Mouse (Mus musculus): Measurements from ENCODE around the gene Rhbg.
"Not testable (repeated sequence)": the region's sequence is repeated elsewhere in the genome, so short reads cannot be mapped to it uniquely, and the experiment has no call there.

The Rhbg gene

DNA sequence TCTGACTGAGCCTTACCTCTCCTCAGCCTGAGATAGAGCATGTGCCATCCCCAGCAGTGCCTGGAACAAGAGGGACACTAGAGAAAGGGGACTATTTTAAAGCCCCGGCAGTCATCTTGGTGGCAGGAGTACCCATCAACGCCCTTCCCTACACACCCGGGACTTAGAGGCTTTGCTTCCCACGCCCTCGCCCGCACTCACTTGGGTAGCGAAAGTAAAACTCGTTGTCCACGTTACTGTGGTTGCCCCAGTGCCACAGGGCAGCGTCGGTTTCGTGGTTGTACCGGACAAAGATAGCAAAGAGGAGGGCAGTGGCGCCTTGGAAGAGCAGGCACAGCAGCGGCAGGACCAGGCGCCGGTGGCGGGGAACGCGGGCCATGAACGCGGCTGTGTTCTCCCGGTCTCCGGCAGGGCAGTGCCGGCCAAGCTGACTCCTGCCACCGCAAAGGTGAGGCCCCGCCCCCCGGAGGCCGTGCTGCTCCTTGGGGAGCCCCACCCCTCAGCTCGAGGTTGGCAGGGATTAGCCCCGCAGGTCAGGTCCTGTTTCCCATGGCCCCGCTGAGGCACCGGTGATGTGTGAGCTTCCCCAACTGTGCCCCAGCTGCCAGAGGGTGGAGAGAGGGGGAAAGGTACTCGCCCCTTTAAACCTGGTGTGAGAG lies at the start of gene Rhbg:
Gene Rhbg (minus strand): TSS at position 442 of the 659 bp plus-strand sequence.
- ChIA-PET CTCF (interaction anchor here (0.6 to 4.2 kb wide), 12 partner anchors 8 to 510 kb away, joined by 3 to 38 read pairs (median 4); no protein-coding TSS in a partner anchor), POLR2A (interaction anchor here in 3 of 4 experiments (0.6 to 2.7 kb wide), 11 partner anchors 10 to 81 kb away, joined by 3 to 10 read pairs (median 3); partner anchors contain the start of genes Cct3 (in 1 of the 3), Smg5 (in 1 of the 3), Tmem79 (in 1 of the 3) and Tsacc (in 1 of the 3))

DNA sequence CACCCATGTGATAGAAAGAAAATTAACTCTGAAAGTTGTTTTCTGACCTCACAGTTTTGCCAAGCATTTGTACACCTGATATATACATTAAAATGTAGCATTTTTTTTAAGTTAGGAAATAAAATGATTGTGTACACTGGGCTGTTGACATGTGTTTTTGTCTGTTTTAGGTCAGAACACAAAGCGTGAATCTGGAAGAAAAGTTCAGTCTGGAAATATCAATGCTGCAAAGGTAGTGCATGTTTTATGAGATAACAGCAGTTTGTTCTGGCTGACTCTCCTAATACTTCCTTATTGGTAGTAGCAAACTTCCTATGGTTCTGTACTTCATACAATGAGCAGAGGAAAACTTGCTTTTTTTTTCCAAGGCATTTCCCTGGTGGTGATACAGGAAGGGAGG lies 44.7 kb upstream of the Rhbg start:
- CTCF ChIA-PET: interaction anchor here in 1 of 4 experiments (0.5 kb wide), 1 partner anchor 61 kb away, joined by 3 read pairs; no protein-coding TSS in a partner anchor
- POLR2A ChIA-PET: interaction anchor here (0.7 to 7.1 kb wide), 14 partner anchors 14 to 196 kb away, joined by 3 to 172 read pairs (median 4); partner anchors contain the start of genes Smg5 (in 3 of the 4), Tmem79 (in 3 of the 4), Gm38392 (in 2 of the 4) and Glmp (in 1 of the 4)

DNA sequence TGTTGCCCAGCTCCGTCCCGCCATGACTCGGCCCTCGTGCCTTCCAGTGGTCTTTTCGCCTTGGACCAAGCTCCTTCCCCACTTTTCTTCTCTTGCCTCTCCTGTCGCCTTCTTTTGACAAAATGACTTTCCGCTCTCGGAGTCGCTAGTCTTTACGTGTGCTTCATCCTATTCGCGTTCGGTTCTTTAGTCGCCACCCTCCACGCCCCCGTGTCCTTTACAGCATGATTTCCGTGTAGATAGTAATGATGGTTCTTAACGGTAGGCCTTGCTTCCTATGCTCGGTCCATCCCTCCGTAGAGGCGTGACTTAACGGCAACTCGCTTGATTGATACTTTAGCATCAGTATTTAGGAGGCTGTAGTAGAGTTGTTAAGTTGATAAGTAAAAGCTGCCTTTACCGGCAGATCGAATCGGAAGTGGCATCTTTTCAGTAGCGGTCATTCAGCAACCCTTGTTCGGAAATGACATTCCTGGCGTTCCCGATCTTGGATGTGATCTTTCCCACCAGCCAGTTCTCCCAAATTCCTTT lies 42.9 kb upstream of the Rhbg start:
- ChIA-PET CTCF (interaction anchor here in 3 of 4 experiments (0.6 to 1.6 kb wide), 10 partner anchors 11 to 258 kb away, joined by 3 to 5 read pairs (median 3); no protein-coding TSS in a partner anchor), POLR2A (interaction anchor here (0.6 to 7.1 kb wide), 78 partner anchors 9 to 412 kb away, joined by 3 to 172 read pairs (median 6); partner anchors contain the start of genes Smg5 (in 4 of the 4), Tmem79 (in 4 of the 4), Glmp (in 3 of the 4) and Gm38392 (in 3 of the 4))

DNA sequence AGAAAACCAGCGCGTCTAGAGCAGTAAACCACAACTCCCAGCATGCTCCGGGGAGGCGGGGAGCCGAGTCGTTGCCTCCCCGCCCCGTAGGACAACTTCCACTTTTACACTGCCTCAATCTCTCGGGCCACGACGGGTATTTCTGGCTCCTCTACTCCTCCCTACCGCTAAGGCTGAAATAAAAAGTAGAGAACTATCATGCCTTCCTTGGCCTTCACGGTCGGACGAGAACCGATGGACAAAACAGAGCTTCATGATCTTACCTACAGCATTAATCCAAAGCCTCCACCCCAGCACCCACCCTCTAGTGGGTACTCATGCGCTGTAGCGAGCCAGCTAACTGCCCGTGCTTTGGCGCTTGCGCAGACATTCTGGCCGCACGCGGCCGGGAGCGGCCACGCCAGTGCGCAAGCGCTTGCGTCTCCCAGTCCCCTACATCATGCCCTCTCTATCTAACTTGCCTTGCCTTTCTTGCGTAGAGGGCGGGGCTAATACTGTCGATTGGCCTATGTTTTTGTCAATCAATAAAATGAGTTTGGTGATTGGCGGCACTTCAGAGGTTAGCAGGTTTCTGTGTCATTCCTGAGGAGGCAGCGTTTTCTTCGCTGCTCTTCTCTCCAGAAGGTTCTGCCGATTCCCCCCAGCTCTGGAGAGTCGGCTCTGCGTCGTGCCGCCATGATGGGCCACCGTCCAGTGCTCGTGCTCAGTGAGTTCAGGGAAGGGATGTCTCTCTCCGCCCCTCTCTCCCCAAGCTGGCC lies 42.2 kb upstream of the Rhbg start, which contains the start of the genes Tsacc and Cct3:
Gene Tsacc (minus strand): TSS at position 439 of the 758 bp plus-strand sequence.
Gene Cct3 (plus strand): TSS at position 556 of the 758 bp plus-strand sequence.
- POLR2A ChIA-PET: interaction anchor here (0.6 to 7.1 kb wide), 95 partner anchors 8 to 411 kb away, joined by 3 to 172 read pairs (median 5); partner anchors contain the start of genes Smg5 (in 4 of the 4), Tmem79 (in 4 of the 4), Glmp (in 3 of the 4) and Gm38392 (in 3 of the 4)
- CTCF ChIA-PET: interaction anchor here (0.6 to 1.6 kb wide), 15 partner anchors 9 to 258 kb away, joined by 3 to 5 read pairs (median 3); partner anchors contain the start of gene Gm38392 (in 1 of the 4)

DNA sequence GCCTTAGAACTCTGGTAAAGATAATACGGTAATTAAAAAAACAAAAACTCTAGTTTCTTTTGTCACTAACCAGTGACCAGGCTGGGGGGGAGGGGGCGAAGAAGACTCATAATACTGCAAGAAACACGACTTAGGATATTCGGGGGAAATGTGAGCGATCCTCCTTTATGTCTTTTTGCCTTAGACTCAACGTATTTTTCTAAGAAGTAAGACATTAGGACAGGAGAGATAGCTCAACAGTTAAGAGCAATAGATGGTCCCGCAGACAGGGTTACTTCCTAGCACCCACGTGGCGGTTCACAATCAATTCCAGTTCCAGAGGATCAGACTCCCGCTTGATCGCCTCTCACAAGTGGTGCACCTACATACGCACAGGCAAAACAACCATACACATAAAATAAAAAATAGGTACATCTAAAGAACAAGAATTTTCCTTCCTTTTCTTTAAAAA lies 41.6 kb upstream of the Rhbg start:
- POLR2A ChIA-PET: interaction anchor here (0.7 to 7.1 kb wide), 82 partner anchors 9 to 411 kb away, joined by 3 to 172 read pairs (median 5); partner anchors contain the start of genes Smg5 (in 4 of the 4), Tmem79 (in 4 of the 4), Glmp (in 3 of the 4) and Gm38392 (in 3 of the 4)
- CTCF ChIA-PET: interaction anchor here (0.6 to 1.3 kb wide), 10 partner anchors 9 to 259 kb away, joined by 3 to 5 read pairs (median 3); partner anchors contain the start of gene Gm38392 (in 1 of the 4)

DNA sequence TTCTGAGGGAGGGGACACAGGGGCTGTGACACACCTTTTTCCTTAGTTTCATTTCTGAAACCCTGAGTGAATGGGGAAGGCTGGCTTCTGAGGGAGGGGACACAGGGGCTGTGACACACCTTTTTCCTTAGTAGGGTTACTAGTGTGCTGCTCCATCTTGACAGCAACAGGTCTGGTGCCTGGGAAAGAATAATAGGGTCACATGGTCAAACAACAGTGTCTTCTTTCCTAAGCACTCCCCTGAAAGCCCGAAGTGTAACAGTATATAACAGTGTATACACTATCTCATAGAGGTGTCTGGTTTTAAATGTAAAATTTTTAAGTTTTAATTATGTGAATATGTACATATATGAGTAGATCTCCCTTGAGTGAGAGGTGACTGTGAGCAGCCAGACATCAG lies 40.8 kb upstream of the Rhbg start:
- POLR2A ChIA-PET: not testable (repeated sequence)

DNA sequence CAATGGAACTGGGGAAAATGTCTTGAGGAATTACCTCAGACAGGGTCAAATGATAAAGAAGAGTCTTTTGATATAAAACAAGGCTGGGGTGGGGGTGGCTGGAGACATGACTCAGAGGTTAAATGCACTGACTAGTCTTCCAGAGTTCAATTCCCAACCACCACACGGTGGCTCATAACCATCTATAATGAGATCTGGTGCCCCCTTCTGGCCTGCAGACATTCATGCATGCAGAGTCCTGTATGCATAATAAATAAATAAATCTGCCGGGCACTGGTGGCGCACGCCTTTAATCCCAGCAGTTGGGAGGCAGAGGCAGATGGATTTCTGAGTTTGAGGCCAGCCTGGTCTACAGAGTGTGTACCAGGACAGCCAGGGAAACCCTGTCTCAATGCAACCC lies 37.5 kb upstream of the Rhbg start:
- CTCF ChIA-PET: interaction anchor here in 1 of 4 experiments (1.2 kb wide), 1 partner anchor 46 kb away, joined by 5 read pairs; no protein-coding TSS in a partner anchor
- POLR2A ChIA-PET: interaction anchor here in 2 of 4 experiments (0.6 to 12.8 kb wide), 6 partner anchors 14 to 147 kb away, joined by 3 to 237 read pairs (median 6); partner anchors contain the start of genes Smg5 (in 1 of the 2) and Tmem79 (in 1 of the 2)

More for the DNA sequence above, 40.8 kb upstream of the Rhbg start:
- CTCF ChIA-PET: interaction anchor here in 1 of 4 experiments (1.0 kb wide), 1 partner anchor 23 kb away, joined by 3 read pairs; no protein-coding TSS in a partner anchor

DNA sequence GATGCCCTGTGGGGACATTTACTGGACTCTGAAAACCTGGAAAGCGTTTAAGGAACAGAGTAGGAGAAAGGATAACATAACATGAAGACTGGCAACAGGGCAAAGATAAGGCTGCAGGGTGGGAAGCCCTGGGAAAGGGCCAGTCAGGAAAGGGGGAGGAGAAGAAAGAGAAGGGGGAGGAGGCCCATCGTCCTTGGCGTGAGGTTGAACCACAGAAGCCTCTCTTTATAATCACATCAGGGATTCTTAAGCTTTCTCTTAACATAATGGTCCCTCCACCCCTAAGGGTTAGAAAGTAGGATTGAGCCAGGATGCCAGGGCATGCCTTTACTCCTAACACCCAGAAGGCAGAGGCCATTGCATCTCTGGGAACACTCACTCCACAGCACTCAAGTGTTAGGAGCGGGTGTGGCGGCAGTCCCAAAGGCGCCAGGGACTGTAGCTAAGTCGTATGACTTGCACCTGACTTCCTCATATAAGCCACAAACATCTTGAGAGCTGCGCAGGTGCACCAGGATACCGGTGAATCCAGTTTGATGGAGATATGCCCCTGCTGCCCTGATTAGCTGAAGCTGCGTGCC lies 33.7 kb upstream of the Rhbg start:
- CTCF ChIA-PET: interaction anchor here (0.5 to 2.0 kb wide), 8 partner anchors 8 to 46 kb away, joined by 3 to 6 read pairs (median 4); partner anchors contain the start of genes Cct3 (in 1 of the 4) and Tsacc (in 1 of the 4)
- POLR2A ChIA-PET: interaction anchor here (0.5 to 12.8 kb wide), 32 partner anchors 9 to 915 kb away, joined by 3 to 237 read pairs (median 4); partner anchors contain the start of genes Cct3 (in 4 of the 4), Tsacc (in 4 of the 4), Glmp (in 2 of the 4) and Smg5 (in 2 of the 4)

DNA sequence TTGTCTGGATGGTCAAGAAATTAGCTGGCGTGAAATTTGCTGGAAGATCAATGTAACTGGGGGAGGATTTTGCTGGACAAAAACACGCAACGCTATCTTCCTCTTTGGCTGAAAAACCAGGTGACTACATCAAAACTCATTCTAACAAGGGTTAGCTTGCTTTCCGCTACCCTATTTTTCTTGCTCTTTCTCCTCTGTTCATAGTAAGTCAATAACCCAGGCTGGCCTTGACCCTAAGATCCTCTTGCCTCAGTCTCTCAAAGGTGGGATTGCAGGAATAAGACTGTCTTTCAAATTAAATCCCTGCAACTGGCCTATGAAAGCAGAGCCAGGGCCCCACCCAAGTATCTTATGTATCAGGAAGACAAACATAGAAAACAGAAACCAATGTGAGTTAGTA lies 32.6 kb upstream of the Rhbg start, which contains the start of gene Gm38392:
Gene Gm38392 (minus strand): TSS at position 101 of the 400 bp plus-strand sequence.
- POLR2A ChIA-PET: interaction anchor here in 3 of 4 experiments (1.1 to 12.8 kb wide), 13 partner anchors 10 to 284 kb away, joined by 3 to 237 read pairs (median 6); partner anchors contain the start of genes Cct3 (in 3 of the 3), Tsacc (in 3 of the 3), Glmp (in 1 of the 3) and Lmna (in 1 of the 3)
- CTCF ChIA-PET: interaction anchor here in 3 of 4 experiments (1.4 to 2.0 kb wide), 5 partner anchors 10 to 45 kb away, joined by 3 to 6 read pairs (median 5); partner anchors contain the start of genes Cct3 (in 1 of the 3) and Tsacc (in 1 of the 3)

DNA sequence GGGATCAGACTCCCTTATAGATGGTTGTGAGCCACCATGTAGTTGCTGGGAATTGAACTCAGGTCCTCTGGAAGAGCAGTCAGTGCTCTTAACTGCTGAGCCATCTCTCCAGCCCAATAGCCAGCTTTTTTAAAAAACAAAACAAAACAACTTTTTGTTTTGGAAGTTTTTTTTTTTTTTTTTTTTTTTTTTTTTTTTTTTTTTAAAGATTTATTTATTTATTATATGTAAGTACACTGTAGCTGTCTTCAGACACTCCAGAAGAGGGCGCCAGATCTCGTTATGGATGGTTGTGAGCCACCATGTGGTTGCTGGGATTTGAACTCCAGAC lies 31.0 kb upstream of the Rhbg start:
- POLR2A ChIA-PET: interaction anchor here (0.6 to 12.8 kb wide), 42 partner anchors 8 to 351 kb away, joined by 3 to 237 read pairs (median 5); partner anchors contain the start of genes Cct3 (in 3 of the 4), Smg5 (in 3 of the 4), Tmem79 (in 3 of the 4) and Tsacc (in 3 of the 4)
- CTCF ChIA-PET: interaction anchor here (0.6 to 1.3 kb wide), 9 partner anchors 9 to 1097 kb away, joined by 3 to 8 read pairs (median 3); partner anchors contain the start of genes Cct3 (in 2 of the 4) and Tsacc (in 2 of the 4)

DNA sequence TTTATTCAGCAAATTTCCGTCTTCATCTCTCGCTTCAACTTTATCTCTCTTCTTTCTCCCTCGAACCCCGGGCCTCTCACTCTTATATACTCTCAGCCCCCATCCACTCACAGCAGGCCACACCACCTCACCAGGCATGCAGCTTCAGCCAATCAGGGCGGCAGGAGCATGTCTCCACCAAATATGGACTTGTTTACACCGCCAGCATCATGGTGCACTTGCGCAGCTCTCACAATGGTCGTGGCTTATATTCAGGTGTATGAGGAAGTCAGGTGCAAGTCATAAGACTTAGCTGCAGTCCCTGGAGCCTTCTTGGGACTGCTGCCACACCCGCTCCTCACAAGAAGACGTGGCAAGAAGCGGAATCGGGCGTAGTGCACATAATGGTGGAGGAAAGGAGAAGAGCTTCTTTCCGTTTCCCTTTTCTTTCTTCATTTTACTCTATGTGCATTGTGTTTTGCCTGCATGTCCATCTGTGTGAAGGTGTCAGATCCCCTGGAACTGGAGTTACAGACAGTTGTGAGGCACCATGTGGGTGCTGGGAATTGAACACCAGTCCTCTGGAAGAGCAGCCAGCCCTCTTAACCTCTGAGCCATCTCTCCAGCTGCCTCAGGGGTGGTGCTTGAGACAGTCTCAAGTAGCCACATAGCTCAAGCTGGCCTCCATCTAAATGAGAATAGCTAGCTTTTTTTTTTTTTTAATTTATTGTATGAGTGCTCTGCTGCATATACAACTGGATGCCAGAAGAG lies 30.5 kb upstream of the Rhbg start:
- CTCF ChIA-PET: interaction anchor here (0.5 to 1.3 kb wide), 10 partner anchors 8 to 1132 kb away, joined by 3 to 8 read pairs (median 4); partner anchors contain the start of genes Cct3 (in 2 of the 4) and Tsacc (in 2 of the 4)
- POLR2A ChIA-PET: interaction anchor here (0.5 to 12.8 kb wide), 47 partner anchors 8 to 352 kb away, joined by 3 to 237 read pairs (median 4); partner anchors contain the start of genes Cct3 (in 3 of the 4), Smg5 (in 3 of the 4), Tmem79 (in 3 of the 4) and Tsacc (in 3 of the 4)

DNA sequence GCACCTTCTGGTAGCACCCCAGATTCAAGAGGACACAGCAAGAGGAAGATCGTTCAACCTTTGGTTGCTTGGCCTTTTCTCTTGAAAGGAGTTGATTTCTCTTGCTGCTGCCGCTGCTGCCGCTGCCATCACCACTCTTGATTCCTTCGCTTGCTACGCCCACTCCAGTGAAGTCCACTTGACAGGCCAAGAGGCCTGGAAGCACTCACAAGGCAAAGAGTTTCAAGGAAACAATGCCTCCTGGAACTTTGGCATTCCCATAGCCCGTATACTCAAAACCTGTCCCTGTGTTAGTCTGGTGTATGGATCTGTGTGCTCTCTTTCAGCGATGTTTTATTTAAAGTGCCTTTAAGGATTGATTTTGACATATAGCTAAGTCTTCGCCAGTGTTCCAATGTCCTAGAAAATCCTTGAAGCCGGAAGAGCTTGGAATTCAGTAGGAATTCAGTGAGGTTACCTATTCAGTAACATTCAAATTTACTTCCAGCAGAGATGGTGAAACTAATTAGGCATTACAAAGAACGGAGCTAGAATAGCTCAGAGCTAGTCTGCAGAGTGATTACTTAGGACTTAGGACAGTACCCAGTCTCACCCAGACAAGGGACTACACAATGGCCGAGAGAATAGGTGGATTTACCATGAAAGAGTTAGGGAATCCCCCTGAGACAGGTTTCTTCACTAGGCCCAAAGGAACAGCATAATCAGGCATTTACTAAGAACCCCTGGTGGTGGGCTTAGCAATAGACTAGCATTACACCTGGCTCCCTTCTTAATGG lies 26.8 kb upstream of the Rhbg start:
- ChIA-PET CTCF (interaction anchor here in 2 of 4 experiments (0.5 to 2.2 kb wide), 4 partner anchors 9 to 733 kb away, joined by 3 to 6 read pairs (median 3); no protein-coding TSS in a partner anchor), POLR2A (interaction anchor here in 3 of 4 experiments (0.6 to 13.2 kb wide), 40 partner anchors 4 to 883 kb away, joined by 3 to 237 read pairs (median 4); partner anchors contain the start of genes Cct3 (in 3 of the 3), Smg5 (in 3 of the 3), Tmem79 (in 3 of the 3) and Tsacc (in 3 of the 3))

DNA sequence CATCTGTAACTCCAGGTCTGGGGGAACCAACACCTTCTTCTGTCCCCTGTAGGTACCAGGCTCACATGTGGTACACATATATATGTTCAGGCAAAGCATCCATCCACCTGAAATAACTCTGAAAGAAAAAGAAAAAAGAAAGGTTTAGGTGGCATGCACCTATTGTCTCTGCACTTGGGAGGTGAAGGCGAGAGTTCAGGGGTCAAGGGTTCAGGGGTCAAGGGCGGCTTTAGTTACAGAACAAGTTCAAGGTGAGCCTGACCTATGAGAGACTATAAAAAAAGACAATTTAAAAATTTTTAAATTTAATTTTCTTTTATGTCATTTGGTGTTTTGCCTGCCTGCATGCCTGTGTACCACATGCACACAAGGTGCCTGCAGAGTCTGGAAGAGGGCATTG lies 25.5 kb upstream of the Rhbg start:
- ChIA-PET CTCF (interaction anchor here in 1 of 4 experiments (0.8 kb wide), 1 partner anchor 11 kb away, joined by 3 read pairs; no protein-coding TSS in a partner anchor), POLR2A (interaction anchor here in 2 of 4 experiments (0.6 to 13.2 kb wide), 6 partner anchors 7 to 292 kb away, joined by 3 to 237 read pairs (median 4); partner anchors contain the start of genes Cct3 (in 1 of the 2), Gm38392 (in 1 of the 2), Smg5 (in 1 of the 2) and Tmem79 (in 1 of the 2))

DNA sequence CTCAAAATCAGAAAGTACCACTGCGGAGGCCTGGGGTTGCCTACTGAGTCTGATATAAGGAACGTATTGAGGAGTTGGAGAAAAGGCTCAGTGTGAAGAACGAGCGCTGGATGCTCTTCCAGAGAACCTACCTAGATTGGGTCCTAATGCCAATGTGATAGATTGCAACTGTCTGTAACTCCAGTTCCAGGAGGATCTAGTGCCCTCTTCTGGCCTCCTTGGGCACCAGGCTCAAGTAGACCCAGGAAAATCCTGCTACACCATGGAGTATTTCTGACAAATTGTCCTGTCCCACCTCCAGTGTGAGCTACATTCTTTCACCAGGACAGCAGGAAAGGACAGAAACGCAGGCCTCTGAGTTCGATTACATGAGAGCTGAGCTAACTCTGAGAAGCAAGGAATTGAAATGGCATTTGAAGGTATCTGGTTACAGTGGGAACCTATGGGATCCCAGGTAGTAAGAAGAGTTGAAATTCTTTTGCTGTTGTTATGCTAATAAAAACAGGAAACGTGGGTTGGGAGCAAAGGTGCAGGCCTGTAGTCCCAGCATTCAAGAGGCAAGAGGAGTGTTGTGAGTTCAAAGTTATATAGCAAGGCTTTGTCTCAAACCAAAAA lies 22.1 kb upstream of the Rhbg start:
- CTCF ChIA-PET: interaction anchor here (0.6 to 1.8 kb wide), 20 partner anchors 8 to 1907 kb away, joined by 3 to 14 read pairs (median 4); partner anchors contain the start of genes Cct3 (in 2 of the 4), Tsacc (in 2 of the 4) and Gm38392 (in 1 of the 4)
- POLR2A ChIA-PET: interaction anchor here in 3 of 4 experiments (0.6 to 13.2 kb wide), 39 partner anchors 9 to 342 kb away, joined by 3 to 237 read pairs (median 4); partner anchors contain the start of genes Cct3 (in 3 of the 3), Tsacc (in 3 of the 3), Gm38392 (in 2 of the 3) and Smg5 (in 2 of the 3)

All from embryonic stem cell, embryonic (primary cell).